Mouse (Mus musculus) kidney, postnatal 0 days (tissue): ENCODE results near the gene Rfxap. TPM values are rescaled to one million over a fixed set of nuclear protein-coding genes. Genes with fewer than 3 reads are reported as not detected.
"Not testable (repeated sequence)": the region's sequence is repeated elsewhere in the genome, so short reads cannot be mapped to it uniquely, and the experiment has no call there.

Experiments used
- ATAC-seq: fragments of 200-750 bp; cut with Nextera tagmentation; replicated peaks from 2 replicates; pipeline ENCODE4 v1.8.0; 2017; ENCODE audit warnings: low read depth, moderate number of reproducible peaks, moderate TSS enrichment, moderate library complexity; ENCODE audit not compliant: low FRiP score
- DNase-seq: peaks from one replicate; pipeline ENCODE4 v3.0.0-alpha.2; 2016; ENCODE audit warnings: low spot score
- H3K27ac ChIP-seq: fragments of 300-500 bp; sonication (generic); 2 replicates; pipeline ENCODE4 v1.5.1; 2014; ENCODE audit warnings: mild to moderate bottlenecking
- H3K27me3 ChIP-seq: fragments of 300-500 bp; sonication (generic); 2 replicates; pipeline ENCODE4 v1.6.1; 2014; ENCODE audit warnings: low read length, mixed read lengths; ENCODE audit not compliant: insufficient read depth
- H3K36me3 ChIP-seq: fragments of 300-500 bp; sonication (generic); 2 replicates; pipeline ENCODE4 v1.6.1; 2014; ENCODE audit warnings: low read length, mixed read lengths; ENCODE audit not compliant: insufficient read depth
- H3K4me1 ChIP-seq: fragments of 300-500 bp; sonication (generic); replicated peaks from 2 replicates; pipeline ENCODE4 v1.6.1; 2014; ENCODE audit warnings: antibody characterized with exemption, low read length, mixed read lengths; ENCODE audit not compliant: insufficient read depth
- H3K4me2 ChIP-seq: fragments of 300-500 bp; sonication (generic); 2 replicates; pipeline ENCODE4 v1.6.1; 2014; ENCODE audit warnings: mild to moderate bottlenecking, low read length, moderate library complexity, mixed read lengths
- H3K4me3 ChIP-seq: fragments of 300-500 bp; sonication (generic); replicated peaks from 2 replicates; pipeline ENCODE4 v1.5.1; 2014; ENCODE audit warnings: low read depth, low read length
- H3K9ac ChIP-seq: fragments of 300-500 bp; sonication (generic); 2 replicates; pipeline ENCODE4 v1.6.1; 2014; ENCODE audit warnings: low read depth, low read length
- H3K9me3 ChIP-seq: fragments of 300-500 bp; sonication (generic); replicated peaks from 2 replicates; pipeline ENCODE4 v1.6.1; 2016; ENCODE audit warnings: low read length, inconsistent platforms, mixed read lengths
- CTCF ChIP-seq: IDR thresholded peaks from 2 replicates; pipeline ENCODE4 v1.5.1; 2016; ENCODE audit warnings: antibody characterized with exemption, low read depth, mild to moderate bottlenecking, moderate library complexity
- WGBS: fragments of 180-500 bp; shearing (Covaris S2); extraction: QIAGEN DNeasy Blood & Tissue Kit; methylation state at CpG from one replicate; pipeline ENCODE4 v1.1.7; 2014; 5-methylcytosine and 5-hydroxymethylcytosine counted together
- polyA plus RNA-seq: library from polyadenylated mRNA; unstranded; fragments of >200 nt; fragmentation: Nextera tagmentation; extraction: Ambion mirVana; gene quantifications from 2 replicates; pipeline ENCODE4 v1.2.1, GENCODE M21; 2015

Gene Rfxap
- polyA plus RNA-seq, 1 experiment from 2014 or later, result 37.9 TPM

DNA sequence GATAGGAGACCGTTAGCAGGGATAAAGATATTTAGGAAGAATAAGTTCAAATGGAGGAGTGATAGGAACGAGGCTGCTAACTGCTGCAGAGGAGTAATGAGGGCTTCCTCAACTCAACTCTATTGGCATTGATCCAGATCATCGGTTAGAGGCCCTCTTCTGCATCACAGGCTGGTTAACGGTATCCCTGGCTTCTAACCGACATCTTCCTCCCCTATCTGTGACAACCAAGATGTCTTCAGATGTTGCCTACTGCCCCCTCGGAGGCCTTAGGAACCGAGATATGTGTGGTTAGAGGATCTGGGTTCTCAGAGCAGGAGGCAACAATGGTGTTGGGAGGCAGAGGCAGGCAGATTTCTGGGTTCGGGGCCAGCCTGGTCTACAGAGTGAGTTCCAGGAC lies 39.0 kb downstream of the Rfxap start:
- H3K9ac ChIP-seq, result no peak overlapping the region
- WGBS, result 84% methylated on average over 8 of the region's 8 CpGs
- H3K9me3 ChIP-seq, result no peaks in the 10 kb centered on the region
- no peak overlapping the region for H3K4me3 ChIP-seq
- no peaks in the 10 kb centered on the region for H3K27me3 ChIP-seq
- ATAC-seq (no peak), DNase-seq (no peak)
- no peak overlapping the region for H3K4me2 ChIP-seq
- H3K36me3 ChIP-seq, result no peaks in the 10 kb centered on the region
- no peak for TF ChIP-seq CTCF
- no peak overlapping the region for H3K27ac ChIP-seq
- no peaks in the 10 kb centered on the region for H3K4me1 ChIP-seq

GRCm38 (mm10) chr3:54766811-54767210 lies 40.8 kb downstream of the Rfxap start:
- Histone ChIP-seq H3K4me3 (no peak overlapping the region), H3K9me3 (no peaks in the 10 kb centered on the region), H3K4me2 (no peak overlapping the region), H3K9ac (no peak overlapping the region), H3K4me1 (no peaks in the 10 kb centered on the region), H3K27me3 (no peaks in the 10 kb centered on the region), H3K27ac (no peak overlapping the region), H3K36me3 (no peaks in the 10 kb centered on the region)
- DNase-seq (no peak), ATAC-seq (no peak)
- TF ChIP-seq CTCF, result no peak
- 68% methylated on average over 5 of the region's 5 CpGs for WGBS

DNA sequence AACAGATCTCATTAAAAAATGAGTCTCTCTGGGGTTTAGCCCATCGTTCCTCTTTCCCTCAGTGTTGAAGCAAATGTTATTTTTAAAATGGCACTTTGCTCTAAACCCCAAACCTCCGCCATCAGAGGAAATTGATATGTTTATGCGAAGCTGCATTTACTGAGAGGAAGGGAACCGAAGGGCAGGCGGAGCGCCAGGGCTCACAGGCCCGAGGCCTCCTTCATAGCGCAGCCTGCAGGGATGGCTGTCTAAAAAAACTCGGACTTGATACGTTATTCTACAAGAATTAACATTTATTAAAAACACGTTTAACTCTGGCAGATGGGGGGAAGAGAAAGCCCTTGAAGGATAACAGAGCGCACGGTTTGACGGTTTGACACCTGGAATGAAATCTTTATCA lies 41.6 kb downstream of the Rfxap start:
- H3K4me3 ChIP-seq, result no peak overlapping the region
- H3K27ac ChIP-seq, result no peak overlapping the region
- no peak for TF ChIP-seq CTCF
- H3K4me1 ChIP-seq, result no peaks in the 10 kb centered on the region
- H3K27me3 ChIP-seq, result no peaks in the 10 kb centered on the region
- H3K4me2 ChIP-seq, result no peak overlapping the region
- H3K9me3 ChIP-seq, result no peaks in the 10 kb centered on the region
- no peak for DNase-seq
- no peak for ATAC-seq
- WGBS, result 77% methylated on average over 14 of the region's 14 CpGs
- no peak overlapping the region for H3K9ac ChIP-seq
- H3K36me3 ChIP-seq, result no peaks in the 10 kb centered on the region

- not testable (repeated sequence) for H3K4me3 ChIP-seq, H3K27ac ChIP-seq, H3K4me1 ChIP-seq, H3K27me3 ChIP-seq, H3K36me3 ChIP-seq, H3K9ac ChIP-seq, H3K9me3 ChIP-seq, H3K4me2 ChIP-seq, ATAC-seq, DNase-seq
- TF ChIP-seq CTCF, result peak; percentile 30; the same call in 1 of the 2 replicates
- 86% methylated on average over 6 of the region's 6 CpGs for WGBS
These were observed 42.1 kb downstream of the Rfxap start for GRCm38 (mm10) chr3:54765521-54765920.

DNA sequence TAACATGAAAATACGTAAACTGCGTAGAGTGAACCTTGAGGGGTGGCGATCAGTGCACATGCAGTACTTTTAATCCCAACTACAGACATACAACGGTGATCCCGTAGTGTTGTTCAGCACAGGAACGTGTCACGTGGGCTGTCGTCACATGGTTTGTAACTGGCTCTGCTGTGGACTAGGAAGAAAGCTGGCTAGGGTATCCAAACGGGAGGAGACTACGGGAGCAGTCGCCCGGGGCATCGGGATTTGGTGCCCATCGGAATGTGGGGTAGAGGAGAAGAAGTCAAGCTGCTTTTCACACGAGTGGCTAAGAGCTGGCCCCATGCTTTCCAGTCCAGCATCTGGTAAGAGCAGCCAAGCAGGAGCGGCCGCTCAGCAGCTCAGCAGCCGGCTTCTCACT lies 43.2 kb downstream of the Rfxap start:
- no peak overlapping the region for H3K4me3 ChIP-seq
- no peaks in the 10 kb centered on the region for H3K4me1 ChIP-seq
- H3K9me3 ChIP-seq, result no peaks in the 10 kb centered on the region
- 0 out of 2 replicates have a peak, but pooled peaks have one; percentile 37 for ATAC-seq
- WGBS, result 67% methylated on average over 18 of the region's 18 CpGs
- DNase-seq, result peak; percentile 23
- no peaks in the 10 kb centered on the region for H3K36me3 ChIP-seq
- H3K27me3 ChIP-seq, result no peaks in the 10 kb centered on the region
- no peak for TF ChIP-seq CTCF
- H3K27ac ChIP-seq, result no peak overlapping the region
- H3K4me2 ChIP-seq, result 0 out of 2 replicates have a peak overlapping the region, but pooled peaks have one; percentile 11
- H3K9ac ChIP-seq, result no peak overlapping the region

DNA sequence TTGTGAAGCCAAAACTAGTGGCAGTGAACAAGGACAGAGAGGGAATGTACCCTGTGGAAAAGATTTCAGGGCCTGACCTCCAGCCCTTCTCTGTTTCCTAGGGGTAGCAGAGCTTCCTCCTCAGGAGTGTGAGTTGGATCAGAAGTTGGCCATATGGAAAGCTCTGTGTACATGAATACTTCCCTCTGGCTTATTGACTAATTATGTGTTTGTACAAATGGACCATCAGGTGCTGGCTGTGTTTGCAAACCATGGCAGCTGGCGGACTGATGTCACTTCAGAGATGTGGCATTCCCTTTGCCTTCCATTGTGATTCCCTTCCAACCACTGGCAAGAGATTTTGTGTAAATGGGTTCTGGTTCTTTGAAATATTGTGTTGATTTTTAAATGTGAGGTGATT lies 46.3 kb downstream of the Rfxap start:
- TF ChIP-seq CTCF, result no peak
- ATAC-seq, result no peak
- Histone ChIP-seq H3K9ac (no peak overlapping the region), H3K4me3 (no peak overlapping the region), H3K27me3 (no peaks in the 10 kb centered on the region), H3K27ac (no peak overlapping the region), H3K9me3 (no peaks in the 10 kb centered on the region), H3K4me2 (no peak overlapping the region), H3K36me3 (no peaks in the 10 kb centered on the region), H3K4me1 (no peaks in the 10 kb centered on the region)
- WGBS, result 100% methylated on average over 1 of the region's 1 CpGs
- no peak for DNase-seq
